Mouse (Mus musculus): ENCODE measurements at regions not wholly inside any gene's neighbourhood (a gene's known extent, or its start where the extent isn't known, plus 50 kb on each side); places are given as distances from the start of the nearest gene placed in this dataset.

DNA sequence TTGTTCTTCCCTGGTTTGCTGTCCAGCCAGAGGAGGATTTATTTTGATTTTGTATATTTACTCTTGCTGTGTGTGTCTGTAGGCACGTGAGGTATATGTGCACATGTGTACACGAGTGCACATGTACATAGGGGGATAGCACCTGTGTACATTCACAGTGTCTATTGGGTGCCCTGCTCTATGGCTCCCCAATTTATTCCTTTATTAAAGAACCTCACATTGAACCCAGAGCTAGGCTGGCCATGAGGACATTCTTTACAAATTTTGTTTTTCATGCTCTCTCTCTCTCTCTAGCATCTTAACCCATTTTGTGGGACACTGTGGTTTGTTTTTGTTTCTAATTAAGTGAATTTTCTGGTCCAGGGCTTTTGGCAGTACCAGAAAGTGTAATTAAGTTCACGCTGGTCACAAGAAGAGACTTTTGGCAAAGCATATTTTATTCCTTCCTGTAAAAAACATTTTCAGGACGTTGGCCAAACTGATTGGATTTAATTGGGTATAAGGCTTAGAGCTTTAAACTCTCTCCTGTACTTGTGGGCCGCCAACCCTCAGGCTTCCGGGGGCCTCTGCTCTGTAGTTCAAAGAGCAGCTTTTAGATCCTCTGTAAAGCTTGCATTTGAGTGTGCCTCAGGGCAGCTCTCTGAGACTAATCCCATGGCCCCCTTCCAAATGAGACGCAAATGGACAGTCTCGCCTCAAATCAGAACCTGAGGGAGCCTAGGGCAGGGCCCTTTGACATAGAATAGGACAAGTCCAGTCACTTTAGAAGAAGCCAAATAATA, 365.9 kb downstream of the Sox11 start:
- TF ChIP-seq CTCF (IDR thresholded peaks at IDR 0.05; ENCODE audit: extremely low read depth, insufficient read length, insufficient replicate concordance, low read depth, low read length) = no peak
- no peak for TF ChIP-seq POLR2A (IDR thresholded peaks at IDR 0.05; ENCODE audit: low read depth, low read length)
- Histone ChIP-seq H3K4me3 (ENCODE audit: low read depth, low read length) (no peak overlapping the region), H3K27me3 (ENCODE audit: control insufficient read depth, insufficient read depth, low read length) (no peaks in the 10 kb centered on the region), H3K27ac (ENCODE audit: insufficient read depth, low read depth, low read length) (no peak overlapping the region), H3K4me1 (ENCODE audit: control insufficient read depth, insufficient read depth, insufficient read length, low read length) (no peaks in the 10 kb centered on the region), H3K36me3 (ENCODE audit: control insufficient read depth, insufficient read depth, low read length) (no peaks in the 10 kb centered on the region)
- WGBS = 70% methylated on average over 8 of the region's 8 CpGs

DNA sequence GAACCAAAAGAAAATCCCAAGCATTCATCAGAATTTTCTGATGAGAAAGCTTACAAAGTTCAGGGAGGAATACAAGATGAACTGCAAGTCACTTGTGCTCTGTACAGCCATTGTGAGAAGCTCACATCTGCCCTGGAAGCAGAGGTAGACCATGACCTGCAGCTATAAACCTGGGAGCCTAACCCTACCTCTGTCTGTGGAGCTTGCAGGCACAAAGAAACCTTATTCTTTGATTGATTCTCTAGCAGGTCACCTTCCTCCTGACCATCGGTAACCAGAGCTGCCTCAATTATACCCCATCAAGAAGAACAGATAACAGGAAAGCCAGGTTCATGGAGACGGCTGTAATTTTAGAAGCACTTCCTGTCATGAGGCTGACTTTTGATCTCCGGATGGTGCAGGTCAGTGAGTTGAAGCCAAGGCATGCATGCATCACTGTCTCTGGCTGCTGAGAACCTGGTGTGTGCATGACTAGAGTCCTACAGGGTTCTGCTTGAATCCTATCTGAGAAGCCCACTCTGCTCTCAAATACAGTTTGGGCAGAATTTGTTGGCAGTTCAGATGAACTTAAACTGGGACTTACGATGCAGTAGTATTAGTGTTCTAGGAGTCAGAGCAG, 369.8 kb downstream of the Sox11 start:
- 50% methylated on average over 4 of the region's 4 CpGs for WGBS
- Histone ChIP-seq H3K4me1 (ENCODE audit: control insufficient read depth, insufficient read depth, insufficient read length, low read length) (no peaks in the 10 kb centered on the region), H3K27ac (ENCODE audit: insufficient read depth, low read depth, low read length) (no peak overlapping the region), H3K4me3 (ENCODE audit: low read depth, low read length) (no peak overlapping the region), H3K36me3 (ENCODE audit: control insufficient read depth, insufficient read depth, low read length) (no peaks in the 10 kb centered on the region), H3K27me3 (ENCODE audit: control insufficient read depth, insufficient read depth, low read length) (no peaks in the 10 kb centered on the region)
- TF ChIP-seq CTCF (IDR thresholded peaks at IDR 0.05; ENCODE audit: extremely low read depth, insufficient read length, insufficient replicate concordance, low read depth, low read length) (no peak), POLR2A (IDR thresholded peaks at IDR 0.05; ENCODE audit: low read depth, low read length) (no peak)

DNA sequence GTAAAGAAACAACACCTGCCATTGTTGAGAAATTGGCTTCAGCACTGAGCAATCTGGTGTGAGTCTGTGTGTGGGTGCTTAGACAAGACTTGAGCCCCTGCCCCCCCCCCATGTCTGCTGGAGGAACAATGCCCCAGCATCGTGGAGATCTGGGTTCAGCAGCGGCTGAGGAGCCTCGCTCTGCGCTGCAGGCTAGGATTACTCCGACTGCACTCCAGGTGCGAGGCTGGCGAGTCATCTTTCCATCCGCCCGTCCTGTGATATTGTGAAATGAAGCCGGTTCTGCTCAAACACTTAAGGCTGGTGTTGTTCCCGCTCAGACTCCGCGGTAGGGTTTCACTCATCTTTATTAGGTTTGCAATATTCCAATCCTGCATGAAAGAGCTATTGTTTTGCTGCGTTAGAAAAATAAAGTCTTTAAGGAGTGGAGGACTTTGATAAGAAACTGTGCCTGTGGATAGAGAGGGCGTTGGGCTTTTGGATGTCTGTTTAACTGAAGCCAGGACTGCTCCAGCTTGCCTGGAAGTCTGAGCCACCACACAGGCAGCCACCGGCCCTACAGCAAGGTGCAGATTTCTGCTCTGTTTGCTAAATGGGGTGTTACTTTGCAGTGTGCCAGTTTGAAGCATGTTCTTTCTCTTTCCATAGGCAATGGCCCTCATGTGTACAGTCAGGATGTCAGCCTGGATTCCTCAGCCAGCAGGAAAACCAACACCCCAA, 375.2 kb downstream of the Sox11 start:
- no peaks in the 10 kb centered on the region for H3K27me3 ChIP-seq (ENCODE audit: control insufficient read depth, insufficient read depth, low read length)
- H3K27ac ChIP-seq (ENCODE audit: insufficient read depth, low read depth, low read length) = no peak overlapping the region
- H3K4me3 ChIP-seq (ENCODE audit: low read depth, low read length) = no peak overlapping the region
- 18% methylated on average over 16 of the region's 16 CpGs for WGBS
- H3K36me3 ChIP-seq (ENCODE audit: control insufficient read depth, insufficient read depth, low read length) = no peaks in the 10 kb centered on the region
- H3K4me1 ChIP-seq (ENCODE audit: control insufficient read depth, insufficient read depth, insufficient read length, low read length) = no peaks in the 10 kb centered on the region
- TF ChIP-seq POLR2A (IDR thresholded peaks at IDR 0.05; ENCODE audit: low read depth, low read length) (no peak), CTCF (IDR thresholded peaks at IDR 0.05; ENCODE audit: extremely low read depth, insufficient read length, insufficient replicate concordance, low read depth, low read length) (no peak)

DNA sequence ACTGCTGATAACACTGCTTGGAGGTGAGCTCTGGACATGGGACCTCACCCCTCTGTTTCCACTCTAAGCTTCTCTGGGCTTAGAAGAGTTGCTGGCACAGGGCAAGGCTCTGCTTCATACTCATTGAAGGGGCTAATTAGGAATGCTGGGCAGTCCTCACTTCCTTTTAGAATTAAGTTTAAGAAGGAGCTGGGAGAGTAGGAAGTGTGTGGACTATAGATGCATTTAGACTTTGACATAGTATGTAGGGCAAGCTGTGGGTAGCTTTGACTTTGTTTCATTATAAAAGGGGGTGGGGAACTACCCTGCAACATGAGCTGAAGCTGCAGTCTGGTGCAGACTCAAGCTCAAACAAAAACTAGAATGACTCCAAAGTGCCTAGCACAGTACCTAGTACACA, 378.5 kb downstream of the Sox11 start:
- Histone ChIP-seq H3K4me3 (ENCODE audit: low read depth, low read length) (no peak overlapping the region), H3K27ac (ENCODE audit: insufficient read depth, low read depth, low read length) (no peak overlapping the region), H3K36me3 (ENCODE audit: control insufficient read depth, insufficient read depth, low read length) (no peaks in the 10 kb centered on the region), H3K4me1 (ENCODE audit: control insufficient read depth, insufficient read depth, insufficient read length, low read length) (no peaks in the 10 kb centered on the region), H3K27me3 (ENCODE audit: control insufficient read depth, insufficient read depth, low read length) (no peaks in the 10 kb centered on the region)
- TF ChIP-seq CTCF (IDR thresholded peaks at IDR 0.05; ENCODE audit: extremely low read depth, insufficient read length, insufficient replicate concordance, low read depth, low read length) (no peak), POLR2A (IDR thresholded peaks at IDR 0.05; ENCODE audit: low read depth, low read length) (no peak)

DNA sequence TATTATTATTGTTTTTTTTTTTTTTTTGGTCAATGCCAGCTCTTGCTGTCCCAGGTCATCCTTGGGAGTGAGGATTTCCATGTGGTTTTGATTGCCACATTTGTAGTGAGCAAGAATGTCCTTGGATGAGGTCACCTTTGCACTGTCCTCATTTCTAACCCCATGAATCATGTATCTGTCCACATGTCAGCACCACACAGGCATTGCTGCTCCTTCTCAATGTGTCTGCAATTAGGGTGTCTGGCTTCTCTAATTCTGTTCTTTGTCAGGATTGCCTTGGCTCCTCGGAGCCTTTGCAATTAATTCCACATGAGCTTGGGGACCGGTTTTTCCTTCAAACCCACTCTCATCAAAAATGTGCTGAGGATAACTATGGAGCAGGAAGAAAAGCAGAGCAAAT, 402.5 kb downstream of the Sox11 start:
- Histone ChIP-seq H3K36me3 (ENCODE audit: control insufficient read depth, insufficient read depth, low read length) (no peaks in the 10 kb centered on the region), H3K27me3 (ENCODE audit: control insufficient read depth, insufficient read depth, low read length) (no peaks in the 10 kb centered on the region), H3K4me1 (ENCODE audit: control insufficient read depth, insufficient read depth, insufficient read length, low read length) (no peaks in the 10 kb centered on the region), H3K4me3 (ENCODE audit: low read depth, low read length) (no peak overlapping the region), H3K27ac (ENCODE audit: insufficient read depth, low read depth, low read length) (no peak overlapping the region)
- TF ChIP-seq CTCF (IDR thresholded peaks at IDR 0.05; ENCODE audit: extremely low read depth, insufficient read length, insufficient replicate concordance, low read depth, low read length) = no peak
- no peak for TF ChIP-seq POLR2A (IDR thresholded peaks at IDR 0.05; ENCODE audit: low read depth, low read length)
- 65% methylated on average over 2 of the region's 2 CpGs for WGBS

DNA sequence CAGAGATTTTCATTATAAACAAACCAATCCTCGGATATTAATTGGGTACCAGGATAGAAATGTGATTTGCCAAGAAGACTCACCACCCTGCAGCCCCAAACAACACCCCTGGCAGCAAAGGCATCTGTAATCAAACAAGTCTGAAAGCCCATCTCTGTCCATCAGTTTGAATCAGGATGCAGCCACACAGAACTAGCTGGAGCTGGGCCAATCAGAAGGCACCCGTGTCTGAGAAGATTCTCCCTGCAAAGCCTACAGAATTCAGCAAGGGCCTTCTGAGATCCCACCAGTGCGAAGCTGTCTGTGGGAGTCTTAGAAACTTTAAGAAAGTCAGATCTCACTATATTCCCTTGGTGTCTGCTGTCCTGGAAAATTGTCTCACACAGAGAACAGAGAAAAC, 404.5 kb downstream of the Sox11 start:
- 79% methylated on average over 3 of the region's 3 CpGs for WGBS
- H3K27ac ChIP-seq (ENCODE audit: insufficient read depth, low read depth, low read length) = no peak overlapping the region
- H3K4me1 ChIP-seq (ENCODE audit: control insufficient read depth, insufficient read depth, insufficient read length, low read length) = no peaks in the 10 kb centered on the region
- no peak overlapping the region for H3K4me3 ChIP-seq (ENCODE audit: low read depth, low read length)
- H3K36me3 ChIP-seq (ENCODE audit: control insufficient read depth, insufficient read depth, low read length) = no peaks in the 10 kb centered on the region
- no peaks in the 10 kb centered on the region for H3K27me3 ChIP-seq (ENCODE audit: control insufficient read depth, insufficient read depth, low read length)
- TF ChIP-seq CTCF (IDR thresholded peaks at IDR 0.05; ENCODE audit: extremely low read depth, insufficient read length, insufficient replicate concordance, low read depth, low read length) (no peak), POLR2A (IDR thresholded peaks at IDR 0.05; ENCODE audit: low read depth, low read length) (no peak)

All from small intestine, adult 2 months (tissue).